Mouse (Mus musculus) cerebellum, adult 11 months (tissue): ENCODE data around the gene Nptn.

Experiments used
- DNase-seq: peaks from one replicate; pipeline ENCODE4 v3.0.0; 2022

The Nptn gene

GRCm38 (mm10) chr9:58701751-58702150, 119.7 kb downstream of the Nptn start:
- DNase-seq: no peak

GRCm38 (mm10) chr9:58703766-58704165, 121.7 kb downstream of the Nptn start:
- DNase-seq: no peak

DNA sequence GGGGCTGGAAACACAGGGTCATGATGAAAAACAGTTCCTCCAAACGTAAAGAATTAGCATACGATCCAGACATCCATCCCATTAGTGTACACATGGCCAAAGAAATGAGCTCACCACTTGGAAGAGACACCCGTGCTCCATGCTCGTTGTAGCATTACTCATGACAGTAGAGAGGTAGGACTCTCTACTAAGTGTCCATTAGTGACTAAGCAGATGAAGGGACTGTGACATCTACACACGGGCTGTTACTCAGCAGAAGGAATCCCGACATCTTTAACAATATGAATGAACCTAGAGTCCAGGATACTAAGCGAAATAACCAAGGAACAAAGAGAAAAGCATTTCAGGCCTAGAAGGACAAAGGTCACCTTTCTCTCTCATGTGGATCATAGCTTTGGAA, 124.0 kb downstream of the Nptn start:
- no peak for DNase-seq
